ENCODE assay signal across 8 mouse cellular contexts in the genomic region with DNA sequence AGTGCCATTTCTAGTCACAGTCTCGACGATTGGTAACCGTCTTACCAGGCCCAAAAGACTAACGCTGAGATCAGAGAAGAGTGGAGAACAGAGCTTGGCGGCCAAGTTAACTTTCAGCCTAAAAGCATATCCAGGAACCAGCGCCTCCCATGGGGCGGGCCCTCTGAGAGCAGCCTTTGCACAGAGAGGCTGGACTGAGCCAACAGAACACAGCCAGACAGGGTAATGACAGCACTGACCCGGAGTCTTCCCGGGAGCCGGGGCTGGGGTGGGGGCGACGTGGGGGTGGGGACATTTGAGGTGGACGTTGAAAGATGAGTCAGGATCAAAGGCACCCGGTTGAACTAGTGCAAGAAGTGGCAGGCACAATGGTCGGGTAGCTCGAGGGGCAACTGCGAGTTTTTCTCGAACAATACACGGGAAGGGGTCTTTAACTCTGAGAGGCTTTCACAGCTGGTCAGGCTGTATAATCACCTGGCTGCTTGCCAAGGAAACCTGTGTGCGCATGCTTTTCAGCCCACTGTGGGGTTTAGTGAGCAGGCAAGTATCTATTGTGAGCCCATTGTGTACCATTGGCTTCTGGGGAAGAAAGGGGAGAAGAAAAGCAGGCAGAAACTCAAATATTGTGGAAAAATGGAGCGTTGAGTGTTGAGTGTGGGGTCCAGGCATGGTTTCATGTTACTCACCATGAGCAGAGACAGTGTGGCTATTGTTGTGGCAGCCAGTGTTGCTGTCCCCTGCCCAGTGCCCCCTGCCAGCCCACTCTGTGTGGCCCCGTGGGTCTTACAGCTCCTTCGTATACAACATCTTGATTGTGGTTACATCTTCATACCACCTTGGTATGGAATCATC. TPM values are rescaled to one million over a fixed set of nuclear protein-coding genes. Genes with fewer than 3 reads are reported as not detected.
DNase-seq lines count a peak whose midpoint lies in the region; ATAC-seq and TF ChIP-seq lines count a peak whose summit lies in the region.

No protein-coding gene starts in this region.

- CTCF ChIA-PET in Patski (lab: Charles Lee): interaction anchor here (1.3 kb wide), 1 partner anchor 11 kb away, joined by 5 read pairs; no protein-coding TSS in a partner anchor

- peaks cover 7% of the 10 kb centered on the region for H3K4me1 ChIP-seq in heart, embryonic 15.5 days (replicated peaks)
- H3K4me1 ChIP-seq in neural tube, embryonic 13.5 days (replicated peaks): peaks cover 16% of the 10 kb centered on the region

- H3K4me3 ChIP-seq in heart, embryonic 15.5 days: no peak overlapping the region
- no peak overlapping the region for H3K4me3 ChIP-seq in neural tube, embryonic 13.5 days

- no peak for TF ChIP-seq CTCF in Patski (IDR thresholded peaks at IDR 0.05)

- in situ Hi-C loops in Patski (cut with MboI; ENCODE audit: low pct_unique_long_range_greater_than_20kb): no loop called here

- POLR2A ChIA-PET in Patski (lab: Charles Lee): no interaction called here

- H3K27me3 ChIP-seq in Patski: peaks cover 5% of the 10 kb centered on the region
- no peaks in the 10 kb centered on the region for H3K27me3 ChIP-seq in heart, embryonic 15.5 days
- no peaks in the 10 kb centered on the region for H3K27me3 ChIP-seq in neural tube, embryonic 13.5 days

- H3K4me2 ChIP-seq in heart, embryonic 15.5 days: peak overlapping the region; percentile 51
- peak overlapping the region; percentile 42 for H3K4me2 ChIP-seq in neural tube, embryonic 13.5 days

- peak; percentile 7 for DNase-seq in Patski (ENCODE audit: low read depth, low spot score)
- peak; percentile 30 for DNase-seq in embryo, embryonic 9.5 days (ENCODE audit: extremely low spot score)
- peak; percentile 57 for DNase-seq in kidney, postnatal 10 days
- DNase-seq in B cell, adult 2 months: no peak
- no peak for DNase-seq in layer of hippocampus, adult 11-12 months (ENCODE audit: low spot score)

- ATAC-seq in Patski: no peak
- peak; percentile 43 for ATAC-seq in heart, embryonic 15.5 days (replicated peaks; ENCODE audit: insufficient number of reproducible peaks, insufficient read depth, low FRiP score, low read depth)
- ATAC-seq in neural tube, embryonic 13.5 days (ENCODE audit: low read depth): peak; percentile 95
- ATAC-seq in megakaryocyte-erythroid progenitor cell, adult 5-6 weeks (replicated peaks; ENCODE audit: low FRiP score, low TSS enrichment, poor library complexity, severe bottlenecking): no peak

- WGBS in heart, embryonic 15.5 days: 31% methylated on average over 23 of the region's 23 CpGs
- 18% methylated on average over 23 of the region's 23 CpGs for WGBS in neural tube, embryonic 13.5 days

- H3K36me3 ChIP-seq in heart, embryonic 15.5 days: no peaks in the 10 kb centered on the region
- no peaks in the 10 kb centered on the region for H3K36me3 ChIP-seq in neural tube, embryonic 13.5 days

- no peak overlapping the region for H3K9ac ChIP-seq in heart, embryonic 15.5 days
- H3K9ac ChIP-seq in neural tube, embryonic 13.5 days: no peak overlapping the region

- H3K9me3 ChIP-seq in heart, embryonic 15.5 days (replicated peaks): no peaks in the 10 kb centered on the region
- no peaks in the 10 kb centered on the region for H3K9me3 ChIP-seq in neural tube, embryonic 13.5 days

- no peak overlapping the region for H3K27ac ChIP-seq in heart, embryonic 15.5 days
- peak overlapping the region; percentile 64 for H3K27ac ChIP-seq in neural tube, embryonic 13.5 days (replicated peaks)

RNA-seq across cellular contexts. Expression of a gene that starts 13.9 kb away (rescaled TPM):
- polyA plus RNA-seq in Patski (2021): not detected
- 1.7 and 2.0 TPM in 2 replicates for polyA plus RNA-seq in heart, embryonic 15.5 days (2015; fragmentation: Nextera tagmentation; extraction: Ambion mirVana)
- polyA plus RNA-seq in neural tube, embryonic 13.5 days (2015; fragmentation: Nextera tagmentation; extraction: Ambion mirVana): 1.4 and 1.6 TPM in 2 replicates
- not detected in 2 replicates for total RNA-seq in megakaryocyte-erythroid progenitor cell, adult 5-6 weeks (2014; fragmentation: Nextera tagmentation)
- not detected in 2 replicates for total RNA-seq in megakaryocyte-erythroid progenitor cell, adult 5-6 weeks (2017)

Comparison
In these comparisons a context has a peak if more than half of its experiments do, and no peak if none do; other contexts are left out.
1. ATAC-seq: peak in heart, embryonic 15.5 days (single experiment) and neural tube, embryonic 13.5 days (single experiment); none in Patski (single experiment) and megakaryocyte-erythroid progenitor cell, adult 5-6 weeks (single experiment).
2. DNase-seq: peak in Patski (single experiment), embryo, embryonic 9.5 days (single experiment) and kidney, postnatal 10 days (single experiment); none in B cell, adult 2 months (0 of 2) and layer of hippocampus, adult 11-12 months (single experiment).